Mouse (Mus musculus) intestine, embryonic 14.5 days (tissue): ENCODE measurements at regions not wholly inside any gene's neighbourhood (a gene's known extent, or its start where the extent isn't known, plus 50 kb on each side); places are given as distances from the start of the nearest gene placed in this dataset.
A peak's percentile ranks its signal among the peaks of the same experiment; 100 is the strongest.

ENCODE experiments used
- ATAC-seq: fragments of 200-750 bp; cut with Nextera tagmentation; replicated peaks from 2 replicates; pipeline ENCODE4 v1.8.0; 2017; ENCODE audit warnings: low read depth, moderate number of reproducible peaks, moderate TSS enrichment, moderate library complexity; ENCODE audit not compliant: low FRiP score, low TSS enrichment
- DNase-seq: peaks from one replicate; pipeline ENCODE4 v3.0.0-alpha.2; 2018; ENCODE audit warnings: low spot score
- H3K27ac ChIP-seq: fragments of 300-500 bp; sonication (generic); 2 replicates; pipeline ENCODE4 v1.5.1; 2014; ENCODE audit warnings: low read depth, mild to moderate bottlenecking, control low read depth
- H3K27me3 ChIP-seq: fragments of 300-500 bp; sonication (generic); replicated peaks from 2 replicates; pipeline ENCODE4 v1.6.1; 2014; ENCODE audit warnings: low read length, control low read depth; ENCODE audit not compliant: control insufficient read depth, insufficient read depth
- H3K36me3 ChIP-seq: fragments of 300-500 bp; sonication (generic); 2 replicates; pipeline ENCODE4 v1.6.1; 2014; ENCODE audit warnings: low read length, control low read depth; ENCODE audit not compliant: control insufficient read depth, insufficient read depth
- H3K4me1 ChIP-seq: fragments of 300-500 bp; sonication (generic); replicated peaks from 2 replicates; pipeline ENCODE4 v1.6.1; 2014; ENCODE audit warnings: low read length, control low read depth, mixed read lengths; ENCODE audit not compliant: control insufficient read depth, insufficient read depth
- H3K4me2 ChIP-seq: fragments of 300-500 bp; sonication (generic); 2 replicates; pipeline ENCODE4 v1.6.1; 2014; ENCODE audit warnings: low read length
- H3K4me3 ChIP-seq: fragments of 300-500 bp; sonication (generic); 2 replicates; pipeline ENCODE4 v1.5.1; 2014; ENCODE audit warnings: low read depth, low read length, control low read depth, mixed read lengths
- H3K9ac ChIP-seq: fragments of 300-500 bp; sonication (generic); 2 replicates; pipeline ENCODE4 v1.6.1; 2014; ENCODE audit warnings: mild to moderate bottlenecking, low read length
- H3K9me3 ChIP-seq: fragments of 300-500 bp; sonication (generic); 2 replicates; pipeline ENCODE4 v1.6.1; 2016; ENCODE audit warnings: low read length, control low read depth; ENCODE audit not compliant: control insufficient read depth
- WGBS: fragments of 180-500 bp; shearing (Covaris S2); extraction: QIAGEN DNeasy Blood & Tissue Kit; methylation state at CpG from one replicate; pipeline ENCODE4 v1.1.7; 2014; 5-methylcytosine and 5-hydroxymethylcytosine counted together

- no peaks in the 10 kb centered on the region for H3K9me3 ChIP-seq
- 0 out of 2 replicates have a peak, but pooled peaks cover 4% of the 10 kb centered on the region for H3K27me3 ChIP-seq
- H3K36me3 ChIP-seq: no peaks in the 10 kb centered on the region
- H3K4me2 ChIP-seq: no peak overlapping the region
- DNase-seq (peak; percentile 48), ATAC-seq (no peak)
- H3K27ac ChIP-seq: no peak overlapping the region
- peaks cover 6% of the 10 kb centered on the region for H3K4me1 ChIP-seq
- H3K9ac ChIP-seq: no peak overlapping the region
- H3K4me3 ChIP-seq: no peak overlapping the region
- WGBS: 38% methylated on average over 3 of the region's 3 CpGs
These were observed 105.1 kb downstream of the Mtx2 start for GRCm38 (mm10) chr2:74930702-74931101.

GRCm38 (mm10) chr2:74933190-74933589 lies 107.6 kb downstream of the Mtx2 start:
- ATAC-seq: no peak

GRCm38 (mm10) chr2:74933771-74934170 lies 108.2 kb downstream of the Mtx2 start:
- WGBS: 74% methylated on average over 1 of the region's 1 CpGs
- no peaks in the 10 kb centered on the region for H3K36me3 ChIP-seq
- no peaks in the 10 kb centered on the region for H3K9me3 ChIP-seq
- ATAC-seq: no peak
- H3K9ac ChIP-seq: no peak overlapping the region
- H3K4me1 ChIP-seq: peaks cover 6% of the 10 kb centered on the region
- 0 out of 2 replicates have a peak, but pooled peaks cover 2% of the 10 kb centered on the region for H3K27me3 ChIP-seq
- no peak for DNase-seq
- no peak overlapping the region for H3K4me3 ChIP-seq
- H3K4me2 ChIP-seq: no peak overlapping the region
- no peak overlapping the region for H3K27ac ChIP-seq

More at GRCm38 (mm10) chr2:74933190-74933589, 107.6 kb downstream of the Mtx2 start:
- Histone ChIP-seq H3K9me3 (no peaks in the 10 kb centered on the region), H3K27me3 (0 out of 2 replicates have a peak, but pooled peaks cover 4% of the 10 kb centered on the region), H3K4me3 (no peak overlapping the region), H3K4me2 (no peak overlapping the region), H3K27ac (no peak overlapping the region), H3K4me1 (peaks cover 6% of the 10 kb centered on the region), H3K9ac (no peak overlapping the region), H3K36me3 (no peaks in the 10 kb centered on the region)
- DNase-seq: no peak
- 32% methylated on average over 8 of the region's 8 CpGs for WGBS

GRCm38 (mm10) chr2:74938711-74939110 lies 113.1 kb downstream of the Mtx2 start:
- no peak for ATAC-seq
- no peak overlapping the region for H3K4me2 ChIP-seq
- H3K27me3 ChIP-seq: no peaks in the 10 kb centered on the region
- WGBS: 54% methylated on average over 9 of the region's 9 CpGs
- H3K4me3 ChIP-seq: no peak overlapping the region
- H3K4me1 ChIP-seq: peaks cover 2% of the 10 kb centered on the region; the same call in 1 of the 2 replicates
- no peak overlapping the region for H3K27ac ChIP-seq
- no peaks in the 10 kb centered on the region for H3K36me3 ChIP-seq
- H3K9me3 ChIP-seq: no peaks in the 10 kb centered on the region
- no peak overlapping the region for H3K9ac ChIP-seq
- no peak for DNase-seq

GRCm38 (mm10) chr2:74941966-74942365 lies 116.4 kb downstream of the Mtx2 start:
- DNase-seq: no peak
- ATAC-seq: no peak
- Histone ChIP-seq H3K4me3 (no peak overlapping the region), H3K27me3 (no peaks in the 10 kb centered on the region), H3K9me3 (no peaks in the 10 kb centered on the region), H3K9ac (no peak overlapping the region), H3K4me2 (no peak overlapping the region), H3K4me1 (peaks cover 2% of the 10 kb centered on the region; the same call in 1 of the 2 replicates), H3K36me3 (no peaks in the 10 kb centered on the region), H3K27ac (no peak overlapping the region)
- WGBS: 92% methylated on average over 10 of the region's 10 CpGs

- 27% methylated on average over 6 of the region's 6 CpGs for WGBS
- ATAC-seq: no peak
These were observed 117.1 kb downstream of the Mtx2 start for GRCm38 (mm10) chr2:74942611-74943198.

GRCm38 (mm10) chr2:74945185-74945749 lies 119.7 kb downstream of the Mtx2 start:
- H3K27me3 ChIP-seq: no peaks in the 10 kb centered on the region
- H3K9ac ChIP-seq: no peak overlapping the region
- H3K4me1 ChIP-seq: 0 out of 2 replicates have a peak, but pooled peaks cover 2% of the 10 kb centered on the region
- H3K27ac ChIP-seq: no peak overlapping the region
- 45% methylated on average over 7 of the region's 7 CpGs for WGBS
- H3K36me3 ChIP-seq: no peaks in the 10 kb centered on the region
- no peak for DNase-seq
- H3K4me2 ChIP-seq: no peak overlapping the region
- ATAC-seq: no peak
- no peak overlapping the region for H3K4me3 ChIP-seq
- H3K9me3 ChIP-seq: no peaks in the 10 kb centered on the region

More at GRCm38 (mm10) chr2:74942611-74943198, 117.1 kb downstream of the Mtx2 start:
- H3K27me3 ChIP-seq: no peaks in the 10 kb centered on the region
- H3K4me3 ChIP-seq: no peak overlapping the region
- H3K36me3 ChIP-seq: no peaks in the 10 kb centered on the region
- H3K9ac ChIP-seq: no peak overlapping the region
- H3K4me1 ChIP-seq: peaks cover 2% of the 10 kb centered on the region; the same call in 1 of the 2 replicates
- H3K9me3 ChIP-seq: no peaks in the 10 kb centered on the region
- no peak overlapping the region for H3K4me2 ChIP-seq
- H3K27ac ChIP-seq: no peak overlapping the region
- DNase-seq: no peak

GRCm38 (mm10) chr2:74951401-74952260 lies 126.0 kb downstream of the Mtx2 start:
- Histone ChIP-seq H3K4me2 (no peak overlapping the region), H3K36me3 (no peaks in the 10 kb centered on the region), H3K9me3 (no peaks in the 10 kb centered on the region), H3K4me1 (no peaks in the 10 kb centered on the region), H3K27me3 (no peaks in the 10 kb centered on the region; the same call in 1 of the 2 replicates), H3K9ac (no peak overlapping the region), H3K27ac (no peak overlapping the region), H3K4me3 (no peak overlapping the region)
- 81% methylated on average over 12 of the region's 12 CpGs for WGBS
- ATAC-seq: no peak
- DNase-seq: no peak
